Mouse (Mus musculus): ENCODE results near the gene Zfhx3. TPM values are rescaled to one million over a fixed set of nuclear protein-coding genes. Genes with fewer than 3 reads are reported as not detected.

The Zfhx3 gene
- polyA plus RNA-seq, 1 experiment from 2014 or later: 22.4 TPM

DNA sequence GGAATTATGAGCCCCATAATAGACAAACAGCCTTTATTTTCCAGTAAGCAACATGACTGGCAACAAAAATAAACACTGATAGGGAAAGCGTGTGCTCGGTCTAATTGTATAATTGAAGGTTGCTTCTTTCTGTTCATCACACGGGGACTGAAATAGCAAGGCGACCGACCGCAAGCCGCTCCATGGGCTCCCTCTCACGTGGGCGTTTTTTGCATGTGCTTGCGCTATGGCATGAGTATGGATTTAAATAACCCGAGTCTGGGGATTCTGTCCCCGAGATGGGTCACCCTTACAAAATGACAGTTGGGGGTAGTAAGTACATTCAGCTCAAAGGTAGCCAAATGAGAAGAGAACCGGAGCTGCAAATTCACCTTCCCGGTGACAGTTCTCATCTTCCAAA, 405.9 kb downstream of the Zfhx3 start:
- H3K27ac ChIP-seq: no peak overlapping the region
- no peaks in the 10 kb centered on the region for H3K27me3 ChIP-seq
- H3K4me1 ChIP-seq: no peaks in the 10 kb centered on the region
- no peak overlapping the region for H3K4me2 ChIP-seq
- 90% methylated on average over 14 of the region's 14 CpGs for WGBS
- no peak overlapping the region for H3K4me3 ChIP-seq
- H3K36me3 ChIP-seq (ENCODE audit: poor library complexity, severe bottlenecking): no peaks in the 10 kb centered on the region
- no peak for ATAC-seq
- no peaks in the 10 kb centered on the region for H3K9me3 ChIP-seq (replicated peaks)
- H3K9ac ChIP-seq: no peak overlapping the region

GRCm38 (mm10) chr8:108348776-108349175, 406.3 kb downstream of the Zfhx3 start:
- 70% methylated on average over 4 of the region's 4 CpGs for WGBS
- no peak overlapping the region for H3K4me3 ChIP-seq
- no peaks in the 10 kb centered on the region for H3K36me3 ChIP-seq (ENCODE audit: poor library complexity, severe bottlenecking)
- no peak overlapping the region for H3K27ac ChIP-seq
- no peak overlapping the region for H3K4me2 ChIP-seq
- no peak for ATAC-seq
- no peaks in the 10 kb centered on the region for H3K27me3 ChIP-seq
- no peak overlapping the region for H3K9ac ChIP-seq
- H3K4me1 ChIP-seq: no peaks in the 10 kb centered on the region
- no peaks in the 10 kb centered on the region for H3K9me3 ChIP-seq (replicated peaks)

DNA sequence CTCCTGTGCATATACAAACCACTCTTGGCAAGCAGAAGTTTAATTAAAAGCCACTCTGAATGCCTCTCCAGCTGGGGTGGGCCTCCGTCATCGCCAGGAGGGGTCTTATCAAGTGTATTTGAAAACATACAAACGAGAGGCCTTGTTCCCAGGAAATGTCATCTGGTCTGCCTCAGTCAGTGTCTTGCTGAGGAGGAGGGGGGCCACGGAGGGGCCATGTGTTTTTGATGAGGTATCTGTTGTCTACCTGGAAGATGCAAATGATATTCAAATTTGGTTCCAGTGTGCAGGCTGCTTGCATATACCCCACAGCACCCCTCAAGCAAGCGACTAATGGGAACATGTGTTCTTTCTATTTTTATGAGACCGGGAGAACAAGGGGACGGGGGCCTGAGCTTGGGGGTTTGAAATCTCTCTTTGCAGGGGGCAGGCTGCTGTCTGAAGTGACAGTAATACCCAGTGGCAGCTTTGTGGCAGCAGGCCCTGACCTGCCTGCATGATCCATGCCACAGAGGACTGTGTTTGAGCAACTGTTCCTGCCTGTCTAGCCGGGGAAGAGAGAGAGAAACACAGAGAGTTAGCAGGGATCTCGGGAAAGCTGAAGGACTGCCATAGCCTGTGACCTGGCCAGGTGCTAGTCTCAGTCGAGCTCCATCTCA, 412.8 kb downstream of the Zfhx3 start:
- 33% methylated on average over 10 of the region's 10 CpGs for WGBS
- Histone ChIP-seq H3K36me3 (ENCODE audit: poor library complexity, severe bottlenecking) (no peaks in the 10 kb centered on the region), H3K27ac (no peak overlapping the region), H3K4me1 (peaks cover 9% of the 10 kb centered on the region), H3K9me3 (replicated peaks) (no peaks in the 10 kb centered on the region), H3K4me3 (no peak overlapping the region), H3K9ac (no peak overlapping the region), H3K27me3 (no peaks in the 10 kb centered on the region), H3K4me2 (no peak overlapping the region)
- no peak for ATAC-seq

GRCm38 (mm10) chr8:108361402-108361801, 419.0 kb downstream of the Zfhx3 start:
- H3K4me1 ChIP-seq: peaks cover 5% of the 10 kb centered on the region; the same call in 1 of the 2 replicates
- H3K9me3 ChIP-seq (replicated peaks): no peaks in the 10 kb centered on the region
- no peak for ATAC-seq
- no peak overlapping the region for H3K27ac ChIP-seq
- 18% methylated on average over 4 of the region's 4 CpGs for WGBS
- H3K9ac ChIP-seq: no peak overlapping the region
- 0 out of 2 replicates have a peak, but pooled peaks cover 2% of the 10 kb centered on the region for H3K27me3 ChIP-seq
- no peak overlapping the region for H3K4me2 ChIP-seq
- H3K4me3 ChIP-seq: no peak overlapping the region
- no peaks in the 10 kb centered on the region for H3K36me3 ChIP-seq (ENCODE audit: poor library complexity, severe bottlenecking)

DNA sequence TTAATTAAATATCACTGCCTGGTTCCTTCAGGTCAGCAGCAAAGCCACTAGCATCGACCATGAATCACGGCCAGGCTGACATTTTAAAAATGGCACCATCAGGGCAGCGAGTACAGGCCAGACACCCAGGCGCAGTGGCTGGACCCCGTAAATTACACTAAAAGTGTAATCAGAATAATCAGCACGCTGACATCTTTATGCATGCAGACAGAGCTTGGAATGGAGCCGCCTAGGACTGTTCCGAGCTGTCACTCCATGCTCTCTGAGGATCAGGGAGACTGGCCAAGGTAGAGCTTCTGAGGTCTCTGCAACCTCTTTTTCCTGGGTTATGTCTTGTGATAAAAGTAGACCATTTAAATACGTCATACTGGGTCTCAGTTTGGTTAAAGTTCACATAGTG, 420.0 kb downstream of the Zfhx3 start:
- H3K27me3 ChIP-seq: peaks cover 3% of the 10 kb centered on the region; the same call in 1 of the 2 replicates
- no peak overlapping the region for H3K27ac ChIP-seq
- no peak overlapping the region for H3K4me2 ChIP-seq
- H3K9me3 ChIP-seq (replicated peaks): no peaks in the 10 kb centered on the region
- WGBS: 79% methylated on average over 9 of the region's 9 CpGs
- no peak overlapping the region for H3K9ac ChIP-seq
- no peak for ATAC-seq
- no peak overlapping the region for H3K4me3 ChIP-seq
- H3K36me3 ChIP-seq (ENCODE audit: poor library complexity, severe bottlenecking): no peaks in the 10 kb centered on the region
- H3K4me1 ChIP-seq: peaks cover 5% of the 10 kb centered on the region; the same call in 1 of the 2 replicates

DNA sequence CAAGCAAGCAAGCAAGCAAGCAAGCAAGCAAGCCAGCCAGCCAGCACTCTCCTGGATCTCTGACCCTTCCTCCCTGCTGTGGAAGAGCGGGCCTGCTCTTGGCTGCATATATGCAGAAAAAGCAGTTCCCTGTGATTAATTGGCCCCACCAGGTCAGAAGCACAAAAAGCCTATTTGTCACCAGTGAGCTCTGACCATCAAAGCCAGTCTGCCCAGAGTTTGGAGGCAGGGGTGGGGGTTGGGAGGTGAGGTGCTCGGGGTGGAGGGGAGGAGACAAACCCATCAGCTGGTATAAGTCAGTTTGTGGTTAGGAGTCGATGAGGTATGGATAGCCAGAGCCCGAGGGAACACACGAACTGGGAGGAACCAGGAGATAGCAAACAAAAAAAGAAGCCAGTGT, 421.0 kb downstream of the Zfhx3 start:
- Histone ChIP-seq H3K27ac (no peak overlapping the region), H3K9ac (no peak overlapping the region), H3K9me3 (replicated peaks) (no peaks in the 10 kb centered on the region), H3K36me3 (ENCODE audit: poor library complexity, severe bottlenecking) (no peaks in the 10 kb centered on the region), H3K27me3 (peaks cover 6% of the 10 kb centered on the region), H3K4me3 (no peak overlapping the region), H3K4me1 (peaks cover 5% of the 10 kb centered on the region; the same call in 1 of the 2 replicates), H3K4me2 (no peak overlapping the region)
- no peak for ATAC-seq
- WGBS: 21% methylated on average over 5 of the region's 5 CpGs

GRCm38 (mm10) chr8:108363856-108364255, 421.4 kb downstream of the Zfhx3 start:
- Histone ChIP-seq H3K36me3 (ENCODE audit: poor library complexity, severe bottlenecking) (no peaks in the 10 kb centered on the region), H3K9ac (no peak overlapping the region), H3K9me3 (replicated peaks) (no peaks in the 10 kb centered on the region), H3K4me1 (peaks cover 5% of the 10 kb centered on the region; the same call in 1 of the 2 replicates), H3K4me3 (no peak overlapping the region), H3K4me2 (no peak overlapping the region), H3K27me3 (peaks cover 6% of the 10 kb centered on the region), H3K27ac (no peak overlapping the region)
- whole genome bisulfite sequencing: 73% methylated on average over 8 of the region's 8 CpGs
- no peak for ATAC-seq

GRCm38 (mm10) chr8:108369081-108369480, 426.6 kb downstream of the Zfhx3 start:
- ATAC-seq: peak; percentile 48
- H3K36me3 ChIP-seq (ENCODE audit: poor library complexity, severe bottlenecking): no peaks in the 10 kb centered on the region
- H3K4me3 ChIP-seq: no peak overlapping the region
- peaks cover 17% of the 10 kb centered on the region for H3K27me3 ChIP-seq
- peaks cover 14% of the 10 kb centered on the region for H3K4me1 ChIP-seq
- WGBS: 18% methylated on average over 6 of the region's 6 CpGs
- no peaks in the 10 kb centered on the region for H3K9me3 ChIP-seq (replicated peaks)
- no peak overlapping the region for H3K27ac ChIP-seq
- no peak overlapping the region for H3K9ac ChIP-seq
- no peak overlapping the region for H3K4me2 ChIP-seq

DNA sequence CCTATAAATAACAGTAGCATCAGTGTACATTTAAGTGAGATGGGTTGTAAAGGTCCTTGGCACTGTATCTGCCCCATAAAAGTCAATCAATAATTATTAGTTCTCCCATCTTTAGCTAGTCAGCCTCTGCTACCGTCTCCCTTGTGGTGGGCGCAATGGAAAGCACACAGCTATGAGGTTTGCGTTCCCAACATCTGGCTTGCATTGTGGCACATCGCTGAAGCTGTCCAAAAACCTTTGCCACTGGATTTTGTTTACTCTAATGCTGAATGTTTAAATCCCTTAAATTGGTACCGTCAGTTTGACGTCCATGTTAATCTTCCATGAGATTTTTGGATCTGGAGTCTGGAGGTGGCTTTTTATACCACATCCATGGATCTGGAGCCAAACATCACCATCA, 428.3 kb downstream of the Zfhx3 start:
- Histone ChIP-seq H3K9me3 (replicated peaks) (no peaks in the 10 kb centered on the region), H3K9ac (no peak overlapping the region), H3K4me3 (no peak overlapping the region), H3K4me2 (no peak overlapping the region), H3K27ac (no peak overlapping the region), H3K4me1 (peaks cover 14% of the 10 kb centered on the region), H3K36me3 (ENCODE audit: poor library complexity, severe bottlenecking) (no peaks in the 10 kb centered on the region), H3K27me3 (peaks cover 25% of the 10 kb centered on the region)
- 90% methylated on average over 6 of the region's 6 CpGs for WGBS
- no peak for ATAC-seq

DNA sequence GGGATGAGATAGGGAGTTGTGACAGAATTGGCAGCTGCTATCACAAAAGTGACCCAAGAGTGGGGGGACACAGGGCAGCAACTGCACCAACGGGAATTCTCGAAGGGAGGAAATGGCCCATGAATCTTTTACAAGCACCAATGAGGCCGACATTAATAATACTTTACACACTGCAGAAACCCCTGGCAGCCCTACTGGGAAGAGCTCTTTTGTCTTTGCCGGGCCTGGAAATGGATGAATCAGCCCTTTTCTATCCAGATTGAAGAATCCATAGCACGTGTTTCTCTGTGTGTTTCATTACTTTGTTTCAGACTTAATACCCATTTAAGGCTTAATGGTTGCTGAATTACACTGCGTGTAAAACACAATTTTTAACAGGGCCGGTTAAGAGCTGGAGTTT, 430.6 kb downstream of the Zfhx3 start:
- WGBS: 11% methylated on average over 7 of the region's 7 CpGs
- Histone ChIP-seq H3K4me2 (no peak overlapping the region), H3K4me3 (no peak overlapping the region), H3K9ac (no peak overlapping the region), H3K4me1 (peaks cover 14% of the 10 kb centered on the region), H3K27me3 (peaks cover 21% of the 10 kb centered on the region), H3K9me3 (replicated peaks) (no peaks in the 10 kb centered on the region), H3K36me3 (ENCODE audit: poor library complexity, severe bottlenecking) (no peaks in the 10 kb centered on the region), H3K27ac (no peak overlapping the region)
- ATAC-seq: no peak

DNA sequence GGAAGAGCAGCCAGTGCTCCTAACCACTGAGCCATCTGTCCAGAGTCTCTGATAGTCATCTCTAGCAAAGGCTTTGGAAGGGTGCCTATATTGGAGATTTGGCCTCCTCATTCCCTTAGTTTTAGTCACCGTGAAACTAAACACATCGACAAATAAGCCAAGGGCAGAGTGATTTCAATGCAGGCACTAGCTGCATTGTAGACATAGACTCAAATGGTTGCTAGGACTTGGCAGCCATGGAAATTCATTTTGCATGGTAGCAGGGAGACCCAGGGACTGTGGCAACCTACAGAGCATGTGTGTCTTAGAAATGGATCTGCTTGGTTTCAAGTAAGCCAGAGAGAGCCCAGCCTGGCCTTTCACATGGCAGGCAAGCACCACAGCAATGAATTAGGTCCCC, 435.6 kb downstream of the Zfhx3 start:
- 94% methylated on average over 2 of the region's 2 CpGs for WGBS
- Histone ChIP-seq H3K4me1 (peaks cover 2% of the 10 kb centered on the region; the same call in 1 of the 2 replicates), H3K36me3 (ENCODE audit: poor library complexity, severe bottlenecking) (no peaks in the 10 kb centered on the region), H3K9ac (no peak overlapping the region), H3K9me3 (replicated peaks) (no peaks in the 10 kb centered on the region), H3K4me2 (no peak overlapping the region), H3K27me3 (peaks cover 9% of the 10 kb centered on the region; the same call in 1 of the 2 replicates), H3K27ac (no peak overlapping the region), H3K4me3 (no peak overlapping the region)
- no peak for ATAC-seq

DNA sequence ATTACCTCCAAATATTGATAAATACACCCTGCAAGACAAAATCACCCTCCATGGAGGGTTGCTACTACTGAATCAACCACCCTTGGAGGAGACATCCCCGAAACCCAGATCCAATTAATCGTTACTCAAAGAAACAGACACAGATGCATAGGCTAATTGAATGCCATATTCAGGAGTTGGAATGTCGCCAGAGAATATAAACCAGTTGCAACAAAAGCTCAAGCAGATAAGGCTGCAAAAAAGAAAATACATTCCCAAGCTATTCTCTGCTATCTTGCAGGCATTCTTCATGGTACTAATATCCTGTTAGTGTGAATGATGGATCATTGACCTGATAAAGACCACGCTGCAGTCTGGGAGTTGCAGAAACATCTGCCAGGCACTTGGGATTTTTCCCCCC, 440.7 kb downstream of the Zfhx3 start:
- no peak for ATAC-seq
- Histone ChIP-seq H3K4me3 (no peak overlapping the region), H3K9ac (no peak overlapping the region), H3K4me1 (peaks cover 15% of the 10 kb centered on the region), H3K4me2 (no peak overlapping the region), H3K36me3 (ENCODE audit: poor library complexity, severe bottlenecking) (no peaks in the 10 kb centered on the region), H3K27me3 (no peaks in the 10 kb centered on the region), H3K27ac (no peak overlapping the region), H3K9me3 (replicated peaks) (no peaks in the 10 kb centered on the region)
- WGBS: 62% methylated on average over 4 of the region's 4 CpGs

All from forebrain, embryonic 13.5 days (tissue).